Mouse (Mus musculus): Measurements from ENCODE around the gene Cerk. TPM values are rescaled to one million over a fixed set of nuclear protein-coding genes. Genes with fewer than 3 reads are reported as not detected.
"Not testable (repeated sequence)": the region's sequence is repeated elsewhere in the genome, so short reads cannot be mapped to it uniquely, and the experiment has no call there.

Gene Cerk
- total RNA-seq, 2 experiments from 2014 or later = 5.5 to 10.1 TPM

GRCm38 (mm10) chr15:86168505-86168867 lies 17.5 kb downstream of the Cerk start:
- ATAC-seq (replicated peaks; ENCODE audit: low FRiP score, poor library complexity, severe bottlenecking) = no peak

DNA sequence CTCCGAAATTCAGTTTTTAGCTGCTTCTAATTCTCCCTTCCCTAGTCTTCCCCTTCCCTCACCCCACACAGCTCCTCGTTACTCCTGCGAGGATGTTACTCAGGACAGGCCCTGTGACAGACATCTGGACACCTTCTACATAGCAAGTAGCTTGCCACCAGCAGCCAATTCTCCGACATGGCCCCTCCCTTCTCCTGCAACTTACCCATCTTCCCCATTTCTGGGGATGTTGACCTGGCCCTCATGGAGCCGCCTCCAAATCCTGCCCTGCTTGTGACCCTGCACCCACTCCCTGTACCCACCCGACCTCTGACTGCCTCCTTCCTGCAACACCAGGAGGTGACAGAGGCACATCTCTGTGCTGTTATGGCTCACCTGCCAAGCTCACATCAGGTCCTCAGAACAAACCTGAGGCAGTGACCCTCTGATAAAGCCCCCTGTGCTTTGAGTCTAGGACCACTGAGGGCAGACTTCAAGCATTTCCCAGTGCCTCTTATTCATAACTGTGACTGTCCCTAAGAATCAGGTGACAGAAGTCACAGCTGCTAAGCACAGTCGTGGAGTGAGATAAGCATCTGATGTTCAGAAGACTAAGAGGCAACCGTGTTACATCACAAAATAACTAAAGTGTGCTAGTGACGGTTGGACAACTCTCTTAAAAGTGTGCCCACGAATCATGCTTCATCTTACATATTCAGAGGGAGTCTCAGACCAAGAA lies 18.0 kb downstream of the Cerk start:
- no peak for ATAC-seq (replicated peaks; ENCODE audit: low FRiP score, poor library complexity, severe bottlenecking)

DNA sequence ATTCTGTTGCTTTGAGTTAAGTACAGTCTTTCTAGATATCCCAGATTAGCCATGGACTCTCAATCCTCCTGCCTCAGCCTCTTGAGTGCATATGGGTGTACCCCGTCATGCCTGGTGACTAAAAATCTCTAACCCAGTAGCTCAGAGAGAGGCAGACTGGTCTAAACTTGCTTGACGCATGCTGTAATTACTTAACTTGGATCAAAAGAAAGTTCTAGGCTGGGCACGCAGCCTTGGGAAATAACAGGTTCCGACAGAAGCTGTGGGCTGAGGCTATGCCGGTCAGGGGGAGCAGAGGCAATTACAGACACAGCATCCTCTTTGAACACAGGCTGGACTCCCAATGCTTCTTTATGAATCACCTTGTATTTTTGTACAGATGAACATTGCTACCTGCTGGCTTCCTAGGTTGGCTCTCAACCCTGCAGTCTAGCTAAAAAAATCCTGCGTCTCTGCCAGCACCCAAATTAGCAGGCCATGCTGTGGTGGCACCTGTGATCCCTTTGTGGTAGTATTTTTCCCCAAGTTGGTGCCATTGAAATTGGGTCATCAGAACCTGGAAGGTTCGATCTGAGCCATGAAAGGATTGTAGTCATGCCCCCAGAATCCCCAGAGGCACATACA lies 18.8 kb downstream of the Cerk start:
- no peak for ATAC-seq (replicated peaks; ENCODE audit: low FRiP score, poor library complexity, severe bottlenecking)

GRCm38 (mm10) chr15:86165811-86166590 lies 19.9 kb downstream of the Cerk start:
- no peak for ATAC-seq (replicated peaks; ENCODE audit: low FRiP score, poor library complexity, severe bottlenecking)

GRCm38 (mm10) chr15:86164718-86165345 lies 21.1 kb downstream of the Cerk start:
- no peak for ATAC-seq (replicated peaks; ENCODE audit: low FRiP score, poor library complexity, severe bottlenecking)

GRCm38 (mm10) chr15:86161800-86162199 lies 24.1 kb downstream of the Cerk start:
- ATAC-seq (replicated peaks; ENCODE audit: low FRiP score, poor library complexity, severe bottlenecking) = not testable (repeated sequence)

DNA sequence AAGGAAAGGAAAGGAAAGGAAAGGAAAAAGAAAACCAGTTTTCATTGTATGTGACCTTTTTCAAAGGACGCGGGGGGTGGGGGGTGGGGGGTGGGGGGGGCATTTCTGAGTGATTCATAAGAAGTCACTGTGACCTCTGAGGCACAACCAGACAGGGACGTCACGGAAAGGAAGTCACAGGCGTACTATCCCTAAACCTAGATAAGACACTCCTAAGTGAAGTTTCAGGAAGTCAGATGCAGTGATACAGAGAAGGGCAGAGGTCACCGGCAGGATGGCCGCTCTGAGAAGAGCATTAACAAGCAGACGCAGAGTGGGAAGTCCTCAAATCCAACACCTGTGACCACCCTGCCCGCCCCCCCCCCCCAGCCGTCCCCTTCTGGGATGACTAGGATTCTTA lies 25.0 kb downstream of the Cerk start:
- no peak for ATAC-seq (replicated peaks; ENCODE audit: low FRiP score, poor library complexity, severe bottlenecking)

- ATAC-seq (replicated peaks; ENCODE audit: low FRiP score, poor library complexity, severe bottlenecking) = no peak
These were observed 26.2 kb downstream of the Cerk start for GRCm38 (mm10) chr15:86159719-86160118.

DNA sequence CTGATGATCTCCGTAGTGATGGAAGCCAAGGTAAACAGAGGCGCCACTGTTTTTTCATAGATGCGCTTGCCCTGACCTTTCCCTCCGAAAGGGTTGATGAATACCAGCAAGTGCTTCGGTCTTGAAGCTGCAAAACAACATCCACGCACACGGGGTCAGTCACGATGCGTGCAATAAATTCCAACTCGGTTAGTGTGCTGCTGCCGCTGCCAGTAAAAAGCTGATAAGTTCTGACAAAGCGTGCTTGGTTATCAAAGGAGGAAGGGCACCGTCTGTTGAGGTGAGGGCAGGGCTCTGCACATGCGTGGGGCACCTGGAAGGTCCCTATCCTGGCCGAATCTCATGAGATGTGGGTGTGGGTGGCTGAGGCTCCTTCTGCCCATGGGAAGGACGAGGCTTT lies 26.8 kb downstream of the Cerk start:
- no peak for ATAC-seq (replicated peaks; ENCODE audit: low FRiP score, poor library complexity, severe bottlenecking)

DNA sequence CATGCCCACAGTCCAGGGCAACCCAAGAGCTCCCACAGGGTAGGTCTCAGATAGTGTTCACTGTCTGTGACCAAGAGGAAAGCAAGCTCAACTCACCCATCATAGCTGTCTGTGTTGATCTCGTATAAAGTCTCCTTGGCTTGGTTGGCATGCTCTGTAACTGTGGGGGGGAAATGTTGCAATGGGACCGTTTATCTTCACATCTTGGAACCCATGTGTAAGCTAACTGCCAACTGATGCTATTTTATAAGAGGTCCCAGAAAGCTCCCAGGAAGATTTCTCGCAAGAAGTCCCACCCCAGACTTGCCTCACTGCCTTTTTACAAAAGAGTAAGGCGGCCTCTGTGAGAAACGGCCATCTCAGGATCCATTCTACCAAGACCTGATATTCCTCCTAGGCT lies 29.4 kb downstream of the Cerk start:
- ATAC-seq (replicated peaks; ENCODE audit: low FRiP score, poor library complexity, severe bottlenecking) = no peak

- ATAC-seq (replicated peaks; ENCODE audit: low FRiP score, poor library complexity, severe bottlenecking) = no peak
These were observed 32.4 kb downstream of the Cerk start for GRCm38 (mm10) chr15:86153481-86153960.

DNA sequence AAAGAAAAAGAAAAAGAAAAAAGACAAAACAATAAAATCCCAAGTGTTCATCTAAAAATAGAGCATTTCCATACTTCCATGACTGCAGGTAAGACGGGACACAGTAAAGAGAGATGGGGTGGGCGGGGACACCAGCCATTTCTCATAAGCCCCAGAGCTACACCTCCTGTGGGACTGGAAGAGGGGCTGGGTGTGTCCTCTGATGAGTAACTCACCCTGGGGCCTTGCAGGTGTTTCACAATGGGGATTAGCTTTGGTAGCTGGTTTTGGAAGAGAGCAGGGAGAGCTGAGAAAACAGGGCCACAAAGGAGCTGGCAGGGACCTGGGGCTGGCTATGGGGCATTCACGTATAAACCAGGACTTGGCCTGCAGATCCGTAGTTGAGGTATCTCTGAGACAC lies 35.3 kb downstream of the Cerk start:
- ATAC-seq (replicated peaks; ENCODE audit: low FRiP score, poor library complexity, severe bottlenecking) = no peak

- no peak for ATAC-seq (replicated peaks; ENCODE audit: low FRiP score, poor library complexity, severe bottlenecking)
These were observed 39.0 kb downstream of the Cerk start for GRCm38 (mm10) chr15:86146922-86147321.

DNA sequence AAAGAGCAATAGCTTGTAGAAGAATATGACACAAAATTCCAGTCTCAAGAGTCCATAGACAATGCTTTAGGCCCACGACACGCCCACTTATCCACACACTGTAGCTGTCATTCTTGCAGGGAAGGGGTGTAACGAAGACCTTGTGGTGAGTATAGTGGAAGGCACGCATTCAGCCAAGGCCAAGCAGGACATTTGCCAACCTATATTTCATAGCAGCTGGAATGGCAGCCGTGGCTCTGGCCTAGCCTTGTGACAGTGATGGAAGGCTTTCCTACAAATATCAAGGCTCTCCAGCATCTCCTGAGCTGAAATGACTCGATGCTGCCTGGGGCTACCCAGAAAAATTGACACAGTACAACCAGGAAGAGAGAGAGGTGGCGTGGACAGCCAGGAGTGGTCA lies 40.9 kb downstream of the Cerk start:
- no peak for ATAC-seq (replicated peaks; ENCODE audit: low FRiP score, poor library complexity, severe bottlenecking)

GRCm38 (mm10) chr15:86144577-86144976 lies 41.4 kb downstream of the Cerk start:
- ATAC-seq (replicated peaks; ENCODE audit: low FRiP score, poor library complexity, severe bottlenecking) = no peak

DNA sequence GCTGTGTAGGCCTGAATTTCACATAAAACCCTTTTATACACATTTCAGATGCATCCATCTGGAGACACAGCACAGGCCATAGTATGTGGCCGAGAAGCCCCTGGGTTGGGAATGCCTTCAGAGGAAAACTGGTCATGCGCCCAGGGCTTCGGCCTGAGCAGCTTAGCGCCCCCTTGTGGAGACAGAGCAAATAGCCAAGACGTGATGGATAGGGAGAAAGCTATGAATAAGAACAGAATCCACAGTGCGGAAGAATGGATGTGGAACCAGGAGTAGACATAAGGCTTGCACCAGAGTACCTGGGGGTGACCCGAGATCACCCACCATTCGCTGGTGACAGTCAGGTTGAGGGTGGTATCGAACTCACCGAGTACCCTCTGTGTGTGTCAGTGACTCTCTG lies 45.6 kb downstream of the Cerk start:
- peak; percentile 57 for ATAC-seq (replicated peaks; ENCODE audit: low FRiP score, poor library complexity, severe bottlenecking)

- ATAC-seq (replicated peaks; ENCODE audit: low FRiP score, poor library complexity, severe bottlenecking) = no peak
These were observed 48.3 kb downstream of the Cerk start for GRCm38 (mm10) chr15:86137638-86138037.

DNA sequence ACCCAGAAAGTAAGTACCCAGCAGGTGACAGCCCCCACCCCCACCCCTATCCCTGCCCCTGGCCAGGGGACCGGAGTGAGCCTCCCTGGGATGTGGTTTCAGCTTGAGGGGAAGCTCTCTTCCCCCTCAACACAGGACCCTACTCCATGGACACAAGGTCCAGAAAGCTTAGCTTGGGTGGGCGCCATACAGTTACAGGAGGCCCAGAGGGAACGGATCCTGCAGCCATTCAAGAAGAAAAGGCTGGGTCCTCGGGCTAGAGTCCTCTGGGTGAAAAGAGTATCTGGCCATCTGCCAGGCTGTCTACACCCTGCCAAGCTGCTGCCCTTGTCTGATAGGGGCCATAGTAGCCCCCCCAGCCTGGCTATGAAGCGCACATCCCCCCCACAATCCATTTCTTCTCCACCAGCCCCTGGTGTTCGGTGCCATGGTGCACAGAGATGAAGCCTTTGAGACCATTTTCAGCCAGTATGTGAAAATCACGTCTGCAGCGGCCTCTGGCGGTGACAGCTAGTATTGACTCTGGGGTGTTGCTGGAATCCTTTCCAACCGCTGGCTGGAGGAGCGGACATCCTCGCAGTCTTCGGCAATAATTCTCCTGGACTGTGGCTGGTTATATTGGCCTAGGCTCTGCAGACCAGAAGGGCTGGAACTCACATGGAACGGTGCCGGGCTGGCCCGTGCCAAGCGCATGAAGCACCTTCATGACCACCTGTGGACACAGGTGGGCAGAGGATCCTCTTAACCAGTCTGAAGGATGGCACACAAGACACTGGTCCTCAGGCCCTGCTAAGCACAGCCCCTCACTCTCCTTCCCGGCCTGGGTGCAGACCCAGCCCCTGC lies 50.8 kb downstream of the Cerk start:
- ATAC-seq (replicated peaks; ENCODE audit: low FRiP score, poor library complexity, severe bottlenecking) = peak; percentile 74

DNA sequence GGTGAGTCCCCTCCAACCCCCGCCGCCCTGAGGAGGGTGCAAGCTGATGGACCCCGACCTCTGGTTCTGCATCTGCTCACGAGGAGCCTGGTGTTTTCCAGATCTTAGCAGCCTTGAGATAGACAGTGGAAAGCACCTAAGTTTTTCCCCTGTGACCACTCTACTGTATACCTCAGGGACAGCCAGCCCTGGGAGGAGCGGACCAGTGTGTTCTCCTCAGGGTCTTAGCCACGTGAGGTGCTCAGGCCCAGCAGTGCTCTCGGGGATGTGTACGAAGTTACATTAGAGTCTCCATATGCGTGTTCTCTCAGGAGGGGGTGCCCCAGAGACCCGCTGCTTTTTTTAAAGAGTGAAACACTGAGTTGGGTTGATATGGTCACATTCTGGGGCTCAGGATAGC lies 55.3 kb downstream of the Cerk start:
- no peak for ATAC-seq (replicated peaks; ENCODE audit: low FRiP score, poor library complexity, severe bottlenecking)

GRCm38 (mm10) chr15:86129036-86129435 lies 56.9 kb downstream of the Cerk start:
- ATAC-seq (replicated peaks; ENCODE audit: low FRiP score, poor library complexity, severe bottlenecking) = no peak

Measured in erythroid progenitor cell, adult 5-6 weeks (primary cell).